Mouse (Mus musculus) spleen, adult 2 months (tissue): ENCODE results near the gene Tmem59. TPM values are rescaled to one million over a fixed set of nuclear protein-coding genes. Genes with fewer than 3 reads are reported as not detected.

ENCODE experiments used
- DNase-seq, 2 experiments: peaks; one replicate each; pipeline versions ENCODE4 v3.0.0 to v3.0.0-alpha.2; 2012 to 2021; ENCODE audit warnings: low spot score in 2 of 2, low read depth in 1 of 2
- H3K27ac ChIP-seq: fragments of 200-500 bp; 2 replicates; pipeline ENCODE4 v1.5.1; 2012; ENCODE audit warnings: low read length, inconsistent platforms; ENCODE audit not compliant: insufficient read depth
- H3K27me3 ChIP-seq: fragments of 200-500 bp; 2 replicates; pipeline ENCODE4 v1.6.1; 2012; ENCODE audit warnings: mild to moderate bottlenecking, moderate library complexity, low read length, inconsistent platforms; ENCODE audit not compliant: control insufficient read depth, insufficient read depth
- H3K36me3 ChIP-seq: fragments of 200-500 bp; 2 replicates; pipeline ENCODE4 v1.6.1; 2012; ENCODE audit warnings: mild to moderate bottlenecking, low read length, inconsistent platforms; ENCODE audit not compliant: control insufficient read depth, insufficient read depth
- H3K4me1 ChIP-seq: fragments of 200-500 bp; 2 replicates; pipeline ENCODE4 v1.6.1; 2011; ENCODE audit warnings: inconsistent platforms; ENCODE audit not compliant: control insufficient read depth, insufficient read depth, insufficient read length
- H3K4me3 ChIP-seq: fragments of 200-500 bp; 2 replicates; pipeline ENCODE4 v1.5.1; 2011; ENCODE audit warnings: mild to moderate bottlenecking, inconsistent platforms; ENCODE audit not compliant: insufficient read depth, insufficient read length; ENCODE audit errors: extremely low read depth
- CTCF ChIP-seq: fragments of 200-500 bp; IDR thresholded peaks from 2 replicates; pipeline ENCODE4 v1.5.1; 2011; ENCODE audit warnings: mild to moderate bottlenecking, inconsistent platforms; ENCODE audit not compliant: insufficient read depth, insufficient read length, insufficient replicate concordance; ENCODE audit errors: extremely low read depth
- POLR2A ChIP-seq: fragments of 200-500 bp; IDR thresholded peaks from 2 replicates; pipeline ENCODE4 v1.6.1; 2011; ENCODE audit warnings: low read depth, low read length, inconsistent platforms
- WGBS: fragments of 180-500 bp; shearing (Covaris S2); methylation state at CpG from one replicate; pipeline ENCODE4 v1.1.7; 2018; 5-methylcytosine and 5-hydroxymethylcytosine counted together
- polyA plus RNA-seq: library from polyadenylated mRNA; depleted of rRNA; stranded (reverse); fragments of >200 nt; gene quantifications from 2 replicates; pipeline ENCODE4 v1.2.3, GENCODE M21; 2012

Tmem59 gene
- polyA plus RNA-seq, 1 experiment, result 116 TPM

GRCm38 (mm10) chr4:107138948-107139835 lies 39.0 kb upstream of the Tmem59 start:
- no peak overlapping the region for H3K4me3 ChIP-seq
- H3K4me1 ChIP-seq, result no peaks in the 10 kb centered on the region
- no peak for DNase-seq
- no peak for TF ChIP-seq CTCF
- peaks cover 17% of the 10 kb centered on the region for H3K36me3 ChIP-seq
- no peak overlapping the region for H3K27ac ChIP-seq
- H3K27me3 ChIP-seq, result no peaks in the 10 kb centered on the region
- 90% methylated on average over 37 of the region's 37 CpGs for WGBS

DNA sequence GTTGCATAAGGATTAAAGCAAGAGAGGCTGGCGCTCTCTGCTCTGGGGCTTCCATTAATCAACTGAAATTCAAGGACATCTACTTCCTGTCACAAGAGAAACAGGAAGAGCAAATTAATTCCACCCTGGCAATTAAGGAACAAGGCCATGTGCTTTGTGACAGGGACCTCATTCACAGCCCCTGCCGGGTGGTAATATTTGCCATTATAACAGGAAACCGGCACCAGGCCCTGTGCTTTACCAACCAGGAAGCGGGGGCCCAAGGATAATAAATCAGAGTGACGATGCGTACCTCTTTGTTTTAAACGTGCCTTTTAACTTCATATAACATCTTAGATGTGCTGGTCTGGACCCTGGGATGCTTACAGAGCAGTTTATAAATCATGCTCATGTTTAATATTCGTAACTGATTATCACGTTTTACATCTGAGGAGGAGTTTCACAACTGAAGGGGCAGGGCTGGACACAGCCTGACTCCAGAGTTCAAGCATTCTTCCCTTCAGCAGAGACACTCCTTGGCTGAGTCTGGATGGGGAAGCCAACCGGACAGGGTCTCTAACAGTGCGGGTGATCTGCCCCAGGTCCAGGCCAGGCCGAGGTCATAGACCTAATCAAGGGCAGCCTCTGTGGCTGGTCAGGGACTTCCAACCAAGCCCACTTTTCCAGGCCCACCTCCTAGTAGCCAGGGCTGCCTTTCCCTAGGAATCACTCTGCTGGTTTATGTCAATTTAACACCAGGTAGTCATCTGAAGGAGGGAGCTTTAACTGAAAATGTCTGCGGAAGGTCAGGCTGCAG lies 38.2 kb upstream of the Tmem59 start:
- WGBS, result 60% methylated on average over 13 of the region's 13 CpGs
- Histone ChIP-seq H3K36me3 (peaks cover 21% of the 10 kb centered on the region), H3K27me3 (no peaks in the 10 kb centered on the region), H3K4me1 (no peaks in the 10 kb centered on the region), H3K4me3 (no peak overlapping the region), H3K27ac (no peak overlapping the region)
- no peak for DNase-seq
- TF ChIP-seq CTCF (no peak), POLR2A (no peak)

GRCm38 (mm10) chr4:107143511-107143910 lies 34.7 kb upstream of the Tmem59 start:
- H3K4me3 ChIP-seq, result no peak overlapping the region
- no peaks in the 10 kb centered on the region for H3K4me1 ChIP-seq
- DNase-seq, result no peak
- 78% methylated on average over 8 of the region's 8 CpGs for WGBS
- TF ChIP-seq CTCF, result no peak
- no peak for TF ChIP-seq POLR2A
- no peaks in the 10 kb centered on the region for H3K27me3 ChIP-seq
- H3K27ac ChIP-seq, result no peak overlapping the region
- H3K36me3 ChIP-seq, result peaks cover 40% of the 10 kb centered on the region

GRCm38 (mm10) chr4:107150991-107151390 lies 27.2 kb upstream of the Tmem59 start:
- WGBS, result 91% methylated on average over 6 of the region's 6 CpGs
- Histone ChIP-seq H3K4me1 (no peaks in the 10 kb centered on the region), H3K27ac (no peak overlapping the region), H3K4me3 (no peak overlapping the region), H3K36me3 (peaks cover 29% of the 10 kb centered on the region), H3K27me3 (no peaks in the 10 kb centered on the region)
- no peak for TF ChIP-seq POLR2A
- no peak for TF ChIP-seq CTCF
- no peak for DNase-seq

- Histone ChIP-seq H3K36me3 (peaks cover 19% of the 10 kb centered on the region), H3K4me3 (no peak overlapping the region), H3K4me1 (no peaks in the 10 kb centered on the region), H3K27ac (no peak overlapping the region), H3K27me3 (no peaks in the 10 kb centered on the region)
- no peak for DNase-seq
- TF ChIP-seq POLR2A (no peak), CTCF (no peak)
- 92% methylated on average over 8 of the region's 8 CpGs for WGBS
Measured at GRCm38 (mm10) chr4:107152571-107152970, 25.6 kb upstream of the Tmem59 start.

DNA sequence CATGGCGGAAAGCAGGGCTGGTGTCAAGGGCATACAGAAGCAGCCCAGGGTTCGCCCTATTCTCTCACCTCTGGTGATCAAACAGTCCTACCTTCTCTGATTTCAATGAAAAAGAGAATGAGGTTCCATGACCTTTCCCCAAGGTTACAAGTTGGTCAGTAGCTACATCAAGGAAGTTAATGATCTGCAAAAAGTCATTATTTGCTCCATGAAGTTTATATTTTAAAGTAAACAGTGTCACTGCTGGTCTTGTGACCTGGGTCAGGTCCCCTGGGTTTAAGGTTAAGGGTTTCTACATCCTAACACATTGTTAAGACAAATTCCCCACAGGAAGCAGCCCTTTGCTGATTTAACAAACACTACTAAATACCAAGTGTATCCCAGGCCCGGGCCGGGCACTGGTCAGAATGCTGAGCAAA lies 21.2 kb upstream of the Tmem59 start:
- H3K4me1 ChIP-seq, result no peaks in the 10 kb centered on the region
- no peak overlapping the region for H3K27ac ChIP-seq
- WGBS, result 96% methylated on average over 4 of the region's 4 CpGs

More for the DNA sequence above, 21.2 kb upstream of the Tmem59 start:
- no peaks in the 10 kb centered on the region for H3K27me3 ChIP-seq
- peaks cover 15% of the 10 kb centered on the region for H3K36me3 ChIP-seq
- no peak for TF ChIP-seq CTCF
- no peak for TF ChIP-seq POLR2A
- H3K4me3 ChIP-seq, result no peak overlapping the region
- DNase-seq, result no peak
